Mouse (Mus musculus) brain, embryonic 18.5 days (tissue): ENCODE results near the gene Cyp20a1.
A peak's percentile ranks its signal among the peaks of the same experiment; 100 is the strongest.

Experiments
- DNase-seq: peaks from one replicate; pipeline ENCODE4 v3.0.0-alpha.2; 2012; ENCODE audit warnings: low read depth, low spot score

The Cyp20a1 gene

DNA sequence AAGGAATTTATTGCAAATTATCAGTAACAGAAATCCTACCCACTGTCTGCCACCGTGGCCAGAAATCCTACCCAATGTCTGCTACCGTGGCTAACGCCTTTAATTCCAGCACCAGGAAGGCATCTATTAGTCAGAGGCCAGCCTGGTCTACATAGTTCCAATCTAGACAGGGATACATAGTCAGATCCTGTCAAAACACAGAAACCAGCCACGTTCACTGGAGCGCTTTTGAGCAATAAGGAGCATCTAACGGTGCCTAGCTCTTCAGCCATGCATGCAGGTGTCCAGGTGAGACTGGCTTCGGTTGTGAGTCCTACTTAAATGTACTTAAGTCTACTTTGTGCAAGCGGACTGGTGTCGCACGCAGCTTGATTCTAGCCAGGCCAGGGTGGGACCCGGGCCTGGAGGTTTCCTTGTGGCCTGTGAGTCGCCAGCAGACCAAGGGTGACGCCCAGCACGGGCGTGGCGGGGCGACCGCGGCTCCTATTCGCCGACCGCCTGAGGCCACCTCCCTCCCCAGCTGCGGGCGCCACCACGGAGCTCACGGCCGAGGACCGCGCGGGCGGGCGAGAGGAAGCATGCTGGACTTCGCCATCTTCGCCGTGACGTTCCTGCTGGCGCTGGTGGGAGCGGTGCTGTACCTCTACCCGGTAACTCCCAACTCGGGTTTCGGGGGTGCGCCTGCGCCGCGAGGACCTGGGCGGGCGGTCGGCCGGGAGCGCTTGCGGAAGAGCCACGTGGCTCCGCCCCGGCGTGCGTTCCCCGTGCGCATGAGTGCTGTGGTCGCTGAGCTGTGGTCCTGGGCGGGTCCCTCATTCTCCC is at the start of gene Cyp20a1:
Gene Cyp20a1 (plus strand): TSS at position 516 of the 822 bp plus-strand sequence.
- DNase-seq, result peak; percentile 74

DNA sequence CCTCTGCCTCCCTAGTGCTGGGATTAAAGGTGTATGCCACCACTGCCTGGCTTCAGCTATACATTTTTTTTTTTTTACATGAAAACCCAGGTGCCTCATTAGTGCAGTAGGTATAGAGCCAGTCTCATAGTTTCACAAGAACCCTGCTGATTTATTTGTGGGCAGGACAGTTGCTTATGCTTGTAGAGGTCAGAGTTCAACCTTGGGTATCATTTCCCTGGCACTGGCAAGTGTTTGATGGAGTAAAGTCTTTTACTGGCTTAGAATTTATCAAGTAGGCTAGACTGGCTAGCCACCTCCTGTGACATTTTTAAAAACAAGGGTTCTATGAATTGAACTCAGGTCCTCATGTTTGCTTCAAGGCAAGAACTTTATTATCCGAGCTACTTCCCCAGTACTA is 49.2 kb upstream of the Cyp20a1 start:
- no peak for DNase-seq

DNA sequence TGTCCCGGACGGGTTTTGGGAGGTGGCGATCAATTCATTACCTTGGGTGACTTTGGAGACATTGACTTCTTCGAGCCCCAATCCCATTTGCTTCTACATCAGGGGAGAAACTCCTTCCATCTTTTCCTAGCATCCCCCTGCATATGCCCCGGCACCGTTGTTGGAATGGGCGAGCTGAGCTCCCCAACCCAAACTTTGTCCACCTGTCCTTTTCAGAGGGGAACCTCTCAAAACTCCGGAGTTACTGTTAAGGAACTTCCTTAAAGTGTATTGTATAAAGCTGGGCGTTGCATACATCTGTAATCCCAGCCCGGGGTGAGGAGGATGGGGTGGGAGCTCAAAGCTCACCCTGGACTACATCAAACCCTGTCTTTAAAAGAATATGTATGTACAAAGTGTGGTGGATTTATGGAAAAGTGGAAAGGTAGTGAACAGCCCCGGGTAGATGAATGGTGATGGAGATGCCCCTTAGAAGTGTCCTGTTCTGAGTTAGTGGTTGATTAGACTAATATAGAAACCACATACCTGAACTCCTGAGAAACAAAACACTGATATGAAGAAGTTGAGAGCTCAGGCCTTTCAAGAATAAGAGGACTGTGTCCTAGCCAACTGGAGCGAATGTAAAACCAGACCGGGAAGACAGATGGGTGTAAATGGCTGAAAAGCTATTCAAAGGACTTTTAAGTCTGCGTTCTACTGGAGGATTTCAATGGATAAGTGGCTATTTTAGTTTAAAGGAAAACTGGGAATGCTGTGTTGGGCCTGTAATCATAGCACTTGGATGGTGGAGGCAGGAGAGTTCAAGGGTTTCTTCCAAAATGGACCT is 720 bp downstream of the Cyp20a1 start:
- no peak for DNase-seq

DNA sequence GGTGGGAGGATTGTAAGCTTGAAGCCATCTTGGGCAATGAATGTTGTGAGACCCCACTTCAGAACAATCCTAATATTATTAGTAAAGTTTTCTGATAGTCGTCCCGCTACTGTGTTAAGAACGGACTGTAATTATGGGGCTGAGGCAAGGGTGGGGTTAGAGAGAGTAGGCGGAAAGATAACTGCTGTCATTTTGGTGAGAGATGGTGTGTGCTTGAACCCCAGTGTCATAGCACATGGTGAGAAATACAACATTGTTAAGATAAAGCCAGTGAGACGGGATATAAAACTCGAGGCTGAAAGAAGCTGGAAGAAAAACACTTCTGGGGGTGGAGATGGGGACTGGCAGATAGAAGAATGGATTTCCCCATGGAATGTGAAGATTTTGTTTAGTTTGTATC is 1.5 kb downstream of the Cyp20a1 start:
- DNase-seq, result no peak

DNA sequence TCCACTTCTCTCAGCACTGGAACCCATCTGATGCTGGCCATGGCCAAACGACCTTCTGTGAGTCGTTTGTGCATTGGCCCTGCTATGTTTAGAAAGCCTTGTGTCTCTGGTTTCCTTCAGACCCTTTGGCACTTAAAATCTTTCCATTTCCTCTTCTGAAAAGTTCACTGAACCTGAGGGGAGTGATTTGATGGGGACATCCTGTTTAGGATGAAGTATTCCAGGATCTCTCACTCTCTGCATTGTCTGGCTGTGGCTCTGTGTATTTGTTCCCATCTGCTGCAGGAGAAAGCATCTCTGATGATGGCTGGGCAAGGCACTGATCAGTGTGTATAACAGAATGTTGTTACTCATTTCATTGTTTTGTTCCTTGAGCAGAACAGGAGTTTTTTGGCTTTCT is 2.6 kb downstream of the Cyp20a1 start:
- DNase-seq, result no peak

DNA sequence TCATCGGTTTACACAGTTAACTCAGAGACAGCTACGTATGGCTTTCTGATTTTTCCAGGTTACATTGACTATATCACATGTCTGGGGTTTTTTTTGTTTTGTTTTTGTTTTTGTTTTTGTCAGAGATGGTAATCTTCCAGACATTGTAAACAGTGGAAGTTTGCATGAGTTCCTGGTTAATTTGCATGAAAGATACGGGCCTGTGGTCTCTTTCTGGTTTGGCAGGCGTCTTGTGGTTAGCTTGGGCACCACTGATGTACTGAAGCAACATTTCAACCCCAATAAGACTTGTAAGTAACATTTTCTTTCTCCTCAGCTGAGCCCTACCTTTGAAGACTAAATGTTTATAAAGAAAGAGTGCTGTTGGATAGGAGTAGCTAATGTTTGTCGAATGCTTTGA is 9.7 kb downstream of the Cyp20a1 start:
- DNase-seq, result no peak

DNA sequence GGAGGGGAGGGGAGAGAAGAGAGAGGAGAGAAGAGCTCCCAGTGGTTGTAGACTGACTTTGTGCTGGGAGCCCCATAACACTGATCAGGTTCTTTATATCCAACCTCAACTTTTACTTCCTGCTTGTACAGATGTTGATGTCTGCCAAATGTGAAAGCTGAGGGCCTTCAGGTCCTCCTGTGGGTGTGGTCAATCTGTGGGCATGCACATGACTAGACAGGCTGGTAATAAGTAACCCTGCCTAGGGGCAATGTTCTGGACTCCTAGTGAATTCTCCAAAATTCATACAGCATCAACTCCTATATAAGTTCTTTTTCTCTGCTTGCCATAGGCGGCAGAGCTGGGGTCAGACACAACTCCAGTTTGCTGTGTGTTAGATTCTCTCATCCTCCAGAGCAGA is 18.5 kb downstream of the Cyp20a1 start:
- DNase-seq, result no peak

DNA sequence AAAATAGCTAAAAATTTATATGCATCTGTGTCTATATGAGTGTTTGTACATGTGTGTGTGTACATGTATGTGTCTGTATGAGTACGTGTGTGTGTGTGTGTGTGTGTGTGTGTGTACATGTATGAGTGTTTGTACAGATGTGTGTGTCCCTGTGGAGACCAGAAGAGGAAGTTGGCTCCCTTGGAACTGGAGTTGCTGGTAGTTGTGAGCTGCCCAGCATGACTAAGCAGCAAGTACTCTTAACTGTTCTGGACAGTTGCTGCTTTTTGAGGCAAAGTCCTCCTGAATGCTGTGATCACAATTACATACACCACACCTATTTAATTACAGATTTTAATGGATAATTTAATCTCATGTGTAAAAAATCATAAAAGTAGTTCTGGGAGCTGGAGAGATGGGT is 33.4 kb downstream of the Cyp20a1 start:
- DNase-seq, result no peak

DNA sequence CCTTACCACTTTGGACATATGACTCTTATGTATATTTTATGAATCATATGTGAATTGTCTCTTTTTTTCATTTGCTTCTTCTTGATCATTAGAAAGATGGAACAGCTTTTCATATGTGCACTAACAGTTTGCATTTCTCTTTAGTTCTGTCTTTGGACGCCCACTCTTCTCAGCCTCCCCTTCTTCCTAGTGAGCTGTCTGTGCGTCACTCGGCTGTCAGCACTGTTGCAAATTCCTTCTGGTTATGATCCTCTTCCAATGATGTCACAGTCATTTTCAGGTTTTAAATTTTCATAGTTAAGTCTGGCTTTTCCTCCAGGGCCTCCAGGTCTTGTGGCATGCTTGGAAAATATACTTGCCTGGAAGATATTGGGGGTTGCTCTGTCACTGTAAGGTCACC is 38.8 kb downstream of the Cyp20a1 start:
- DNase-seq, result no peak

DNA sequence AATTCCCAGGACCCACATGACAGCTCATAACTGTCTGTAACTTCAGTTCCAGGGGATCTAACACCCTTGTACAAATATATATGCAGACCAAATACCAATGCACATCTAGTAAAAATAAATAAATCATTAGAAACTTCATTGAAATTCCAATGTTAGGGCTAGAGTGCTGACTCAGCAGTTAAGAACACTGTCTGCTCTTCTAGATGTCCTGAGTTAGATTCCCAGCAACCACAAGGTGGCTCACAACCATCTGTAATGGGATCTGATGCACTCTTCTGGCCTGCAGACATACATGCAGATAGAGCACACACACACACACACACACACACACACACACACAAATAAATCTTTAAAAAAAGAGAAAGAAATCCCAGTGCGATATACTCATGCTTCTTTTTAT is 61.7 kb downstream of the Cyp20a1 start:
- no peak for DNase-seq

DNA sequence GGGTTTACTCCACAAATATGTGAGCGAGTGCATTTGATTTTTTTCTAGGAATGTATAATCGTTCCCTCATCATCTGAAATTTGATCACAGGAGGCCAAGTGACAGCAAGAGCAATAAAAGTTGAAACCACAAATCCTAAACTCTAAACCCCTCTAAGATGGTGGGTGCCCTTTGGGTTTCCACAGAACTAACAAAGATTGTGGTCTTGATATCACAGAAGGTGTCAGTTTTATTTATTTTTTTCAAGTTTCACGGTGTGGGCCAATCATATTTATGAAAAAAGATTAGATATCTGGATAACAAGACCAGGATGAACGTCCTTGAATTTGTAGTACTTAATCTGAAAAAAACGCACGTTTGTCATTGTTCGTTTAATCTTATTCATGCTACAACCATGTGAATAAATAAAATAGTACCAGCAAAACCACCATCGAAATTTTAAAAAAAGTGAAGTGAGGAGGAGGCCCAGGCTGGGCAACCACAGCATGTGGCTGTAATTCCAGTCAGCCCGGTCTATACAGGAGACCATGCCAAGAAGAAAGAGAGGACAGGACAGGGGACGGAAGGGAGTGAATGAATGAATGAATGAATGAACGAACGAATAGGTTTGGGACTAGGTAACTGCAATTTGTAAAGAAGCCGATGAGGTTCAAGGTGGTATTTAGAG is 65.5 kb downstream of the Cyp20a1 start:
- no peak for DNase-seq

DNA sequence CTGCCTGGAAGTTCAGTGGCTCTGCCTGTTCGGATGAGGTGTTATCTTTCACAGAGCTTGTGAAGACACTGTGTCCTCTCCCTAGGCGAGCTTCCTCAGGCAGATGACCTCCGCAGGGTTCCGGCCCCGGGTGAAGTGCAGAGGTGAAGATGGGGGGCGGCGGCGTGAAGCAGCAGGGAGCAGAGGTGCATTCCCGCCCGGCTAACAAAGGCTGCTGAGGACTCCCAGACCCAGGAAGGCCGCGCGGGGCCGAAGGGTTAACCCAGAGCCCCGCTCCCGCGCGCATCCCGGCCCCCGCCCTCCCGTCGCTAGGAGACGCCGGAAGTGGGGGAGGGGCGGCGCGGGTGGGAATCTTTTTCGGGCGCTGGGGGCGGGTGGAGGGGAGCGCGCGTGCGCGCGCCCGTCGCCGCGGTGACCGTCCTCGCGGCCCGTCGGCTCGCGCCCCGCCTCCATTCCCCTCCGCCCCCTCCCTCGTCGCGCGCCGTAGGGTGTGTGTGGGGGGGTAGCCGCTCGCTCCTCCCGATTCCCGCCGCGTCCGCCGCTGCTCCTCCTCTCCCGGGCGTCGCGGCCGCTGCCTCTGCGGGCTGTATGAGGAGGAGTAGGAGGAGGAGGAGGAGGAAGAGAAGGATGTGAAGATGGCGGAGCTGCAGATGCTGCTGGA is 66.2 kb downstream of the Cyp20a1 start, which contains the start of gene Abi2:
Gene Abi2 (plus strand): TSS at position 452 of the 661 bp plus-strand sequence.
- DNase-seq, result peak; percentile 87

DNA sequence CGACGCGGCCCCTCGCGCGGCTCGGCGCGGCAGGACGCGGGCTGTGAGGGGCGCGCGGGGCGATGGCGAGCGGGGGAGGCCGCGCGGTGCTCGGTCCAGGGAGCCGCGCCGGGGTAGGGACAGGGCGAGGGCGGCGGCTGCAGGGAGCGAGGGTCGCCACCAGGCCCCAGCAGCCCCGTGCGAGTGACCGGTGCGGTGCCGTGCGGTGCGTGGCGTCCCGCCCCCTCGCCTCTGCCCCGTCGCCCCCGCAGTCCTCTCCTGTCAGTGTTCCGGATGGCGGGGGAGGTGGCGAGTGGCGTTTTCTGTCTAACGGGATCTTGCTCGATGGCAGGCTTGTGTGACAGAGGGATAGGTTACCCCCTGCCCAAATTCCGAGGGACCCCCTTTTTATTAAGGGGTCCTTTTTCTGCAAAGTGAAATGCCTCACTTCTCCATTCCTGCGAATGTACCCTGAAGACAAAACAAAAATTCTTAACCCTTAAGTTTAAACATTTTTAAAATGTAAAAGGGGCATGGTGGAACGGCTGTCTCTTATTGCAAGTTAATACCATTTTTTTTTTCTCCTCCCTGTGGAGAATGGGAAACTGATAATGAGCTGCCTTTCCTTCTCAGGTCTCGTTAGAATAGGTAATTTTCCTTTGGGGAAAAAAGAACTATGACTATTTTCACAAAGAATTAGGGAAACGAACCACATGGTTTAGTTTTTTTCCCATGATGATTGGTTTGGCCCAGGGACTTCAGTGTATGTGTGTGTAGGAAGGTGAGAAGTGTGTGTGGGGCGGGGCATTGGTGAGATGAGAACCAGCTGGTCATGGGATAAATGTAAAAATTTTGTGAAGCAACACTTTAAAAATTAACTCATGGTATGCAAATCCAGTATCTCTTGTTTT is 67.0 kb downstream of the Cyp20a1 start:
- no peak for DNase-seq

DNA sequence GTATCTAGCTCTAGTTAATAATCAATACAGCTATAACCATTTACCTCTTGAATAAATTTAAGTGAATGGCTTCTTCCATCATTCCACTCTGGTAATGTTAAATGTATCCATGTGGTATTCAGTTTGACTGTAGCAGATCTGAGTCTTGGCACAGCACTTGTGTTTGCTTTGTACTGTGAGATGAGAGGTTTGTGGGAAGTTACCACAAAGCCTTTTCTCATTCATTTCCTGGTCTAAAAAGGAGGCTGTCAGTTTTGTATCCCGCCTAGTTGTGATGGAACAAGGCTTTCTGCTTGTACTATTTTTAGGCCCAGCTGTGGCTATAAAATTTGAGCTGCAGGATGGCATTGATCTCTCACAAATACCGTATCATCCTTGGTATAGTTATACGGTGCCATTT is 73.6 kb downstream of the Cyp20a1 start:
- no peak for DNase-seq

DNA sequence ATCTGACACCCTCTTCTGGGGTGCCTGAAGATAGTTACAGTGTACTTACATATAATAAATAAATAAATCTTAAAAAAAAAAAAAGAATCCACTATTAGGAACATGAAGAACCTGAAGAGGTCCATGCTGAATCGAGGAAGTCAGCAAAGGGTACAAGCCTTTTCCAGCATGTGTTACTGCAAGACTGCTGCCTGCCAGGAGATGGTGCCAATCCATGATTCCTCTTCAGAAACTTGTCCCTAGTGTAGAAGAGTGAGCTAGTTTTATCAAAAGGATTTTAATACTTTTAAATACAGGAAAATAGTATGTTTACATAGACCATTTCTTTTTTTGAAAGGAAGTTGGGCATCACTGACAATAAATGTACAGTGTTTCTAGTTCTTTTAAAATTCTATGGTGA is 80.8 kb downstream of the Cyp20a1 start:
- DNase-seq, result no peak

DNA sequence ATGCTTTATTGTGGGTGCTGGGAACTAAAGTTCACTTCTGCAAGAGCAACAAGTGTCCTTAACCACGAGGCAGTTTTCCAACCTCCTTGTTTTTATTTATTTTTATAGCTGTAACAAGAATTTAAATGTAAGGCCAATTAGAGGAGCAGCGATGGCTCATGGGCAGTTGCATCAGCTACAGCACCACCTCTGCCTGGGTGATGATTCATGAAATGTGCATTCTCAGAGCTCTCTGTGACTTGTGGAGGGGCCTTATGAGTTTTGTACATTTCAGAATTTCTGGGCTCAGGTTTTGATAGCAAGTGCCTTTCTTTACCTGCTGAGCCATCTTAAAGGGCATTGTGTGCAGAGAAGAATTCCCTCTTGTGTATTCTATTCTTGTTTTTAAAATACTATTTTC is 85.2 kb downstream of the Cyp20a1 start:
- no peak for DNase-seq

DNA sequence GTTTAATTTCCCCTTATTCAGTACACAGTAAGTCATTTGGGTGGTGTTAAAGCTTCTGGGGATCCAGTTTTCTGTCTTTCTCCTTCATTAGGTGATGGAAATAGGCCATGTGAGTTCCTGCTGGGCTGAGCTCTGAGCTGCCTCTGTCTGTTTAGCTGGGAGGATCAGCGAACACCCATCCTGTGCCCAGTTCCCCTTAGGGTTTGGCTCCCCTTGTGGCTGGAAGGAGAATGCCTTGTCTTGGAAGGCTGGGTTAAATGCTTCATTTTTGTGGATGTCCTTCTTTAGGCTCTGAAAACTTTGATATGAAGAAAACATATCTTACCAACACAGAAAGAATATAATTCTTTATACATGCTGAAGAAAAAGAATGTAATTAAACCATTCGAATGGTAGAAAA is 85.8 kb downstream of the Cyp20a1 start:
- no peak for DNase-seq

DNA sequence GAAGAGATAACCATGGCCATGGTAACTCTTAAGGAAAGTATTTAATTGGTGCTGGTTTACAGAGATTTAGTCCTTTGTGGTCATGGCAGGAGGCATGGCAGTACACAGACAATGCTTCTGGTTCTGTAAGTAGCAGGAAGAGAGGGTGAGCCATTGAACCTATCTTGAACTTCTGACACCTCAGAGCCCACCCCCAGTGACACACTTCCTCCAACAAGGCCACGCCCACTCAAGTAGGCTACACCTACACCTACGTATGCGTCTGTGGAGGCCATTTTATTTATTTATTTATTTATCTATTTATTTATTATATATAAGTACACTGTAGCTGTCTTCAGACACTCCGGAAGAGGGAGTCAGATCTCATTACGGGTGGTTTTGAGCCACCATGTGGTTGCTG is 88.4 kb downstream of the Cyp20a1 start:
- DNase-seq, result no peak

DNA sequence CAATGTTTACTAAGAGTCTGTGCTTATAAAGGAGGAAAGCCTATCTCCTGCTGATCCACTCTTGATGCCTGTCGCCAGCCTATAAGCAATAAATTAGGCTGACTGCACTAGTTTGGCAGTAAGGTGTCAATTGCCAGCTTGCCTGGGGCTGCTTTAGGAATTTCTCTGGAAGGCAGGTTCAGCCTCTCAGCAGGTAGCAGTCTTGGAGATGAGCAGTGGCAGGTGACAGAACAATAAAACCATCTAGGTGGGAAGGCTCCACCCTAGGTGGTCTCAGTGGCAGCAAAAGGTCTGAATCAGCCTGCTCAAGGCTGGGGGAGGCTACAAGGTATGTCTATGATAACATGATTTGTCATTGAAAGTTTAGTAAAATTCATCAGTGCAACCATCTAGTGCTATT is 89.4 kb downstream of the Cyp20a1 start:
- no peak for DNase-seq
